Mouse (Mus musculus) intestine, postnatal 0 days (tissue): ENCODE results near the gene Slc24a3. TPM values are rescaled to one million over a fixed set of nuclear protein-coding genes. Genes with fewer than 3 reads are reported as not detected.

Experiments used
- ATAC-seq: fragments of 200-750 bp; cut with Nextera tagmentation; 2 replicates; pipeline ENCODE4 v1.8.0; 2017; ENCODE audit warnings: mild to moderate bottlenecking, moderate TSS enrichment, moderate library complexity
- H3K27ac ChIP-seq: fragments of 300-500 bp; sonication (generic); 2 replicates; pipeline ENCODE4 v1.5.1; 2014; ENCODE audit warnings: mild to moderate bottlenecking, low read depth, low read length, moderate library complexity
- H3K27me3 ChIP-seq: fragments of 300-500 bp; sonication (generic); replicated peaks from 2 replicates; pipeline ENCODE4 v1.6.1; 2014; ENCODE audit warnings: low read length, mixed read lengths; ENCODE audit not compliant: control insufficient read depth, insufficient read depth
- H3K36me3 ChIP-seq: fragments of 300-500 bp; sonication (generic); 2 replicates; pipeline ENCODE4 v1.6.1; 2014; ENCODE audit warnings: mild to moderate bottlenecking, moderate library complexity; ENCODE audit not compliant: control insufficient read depth, insufficient read depth
- H3K4me1 ChIP-seq: fragments of 300-500 bp; sonication (generic); replicated peaks from 2 replicates; pipeline ENCODE4 v1.6.1; 2014; ENCODE audit warnings: antibody characterized with exemption, low read length, mixed read lengths; ENCODE audit not compliant: control insufficient read depth, insufficient read depth
- H3K4me2 ChIP-seq: fragments of 300-500 bp; sonication (generic); replicated peaks from 2 replicates; pipeline ENCODE4 v1.6.1; 2014; ENCODE audit warnings: low read depth, mild to moderate bottlenecking, moderate library complexity
- H3K4me3 ChIP-seq: fragments of 300-500 bp; sonication (generic); 2 replicates; pipeline ENCODE4 v1.5.1; 2014; ENCODE audit warnings: low read depth, low read length
- H3K9ac ChIP-seq: fragments of 300-500 bp; sonication (generic); 2 replicates; pipeline ENCODE4 v1.6.1; 2014; ENCODE audit warnings: mild to moderate bottlenecking, low read depth, low read length
- H3K9me3 ChIP-seq: fragments of 300-500 bp; sonication (generic); 2 replicates; pipeline ENCODE4 v1.6.1; 2016; ENCODE audit warnings: mixed run types; ENCODE audit not compliant: control insufficient read depth
- CTCF ChIP-seq: sonication (generic); IDR thresholded peaks from 2 replicates; pipeline ENCODE4 v1.5.1; 2016; ENCODE audit warnings: low read depth, mild to moderate bottlenecking, control low read depth, antibody characterized with exemption, moderate library complexity
- WGBS: fragments of 180-500 bp; shearing (Covaris S2); extraction: QIAGEN DNeasy Blood & Tissue Kit; methylation state at CpG from one replicate; pipeline ENCODE4 v1.1.7; 2014; 5-methylcytosine and 5-hydroxymethylcytosine counted together
- polyA plus RNA-seq: library from polyadenylated mRNA; unstranded; fragments of >200 nt; fragmentation: Nextera tagmentation; extraction: Ambion mirVana; gene quantifications from 2 replicates; pipeline ENCODE4 v1.2.1, GENCODE M21; 2015

Gene Slc24a3
- polyA plus RNA-seq, 1 experiment from 2014 or later: 6.5 TPM

- Histone ChIP-seq H3K36me3 (no peaks in the 10 kb centered on the region), H3K27me3 (no peaks in the 10 kb centered on the region), H3K4me1 (no peaks in the 10 kb centered on the region), H3K4me3 (no peak overlapping the region), H3K4me2 (no peak overlapping the region), H3K9me3 (no peaks in the 10 kb centered on the region), H3K9ac (no peak overlapping the region), H3K27ac (no peak overlapping the region)
- no peak for ATAC-seq
- TF ChIP-seq CTCF: no peak
- WGBS: 48% methylated on average over 2 of the region's 2 CpGs
These were observed 49.0 kb downstream of the Slc24a3 start for GRCm38 (mm10) chr2:145216580-145216979.

- no peaks in the 10 kb centered on the region for H3K36me3 ChIP-seq
- no peak overlapping the region for H3K4me3 ChIP-seq
- no peak overlapping the region for H3K9ac ChIP-seq
- H3K4me2 ChIP-seq: no peak overlapping the region
- no peaks in the 10 kb centered on the region for H3K9me3 ChIP-seq
- ATAC-seq: peak; percentile 57; the same call in 1 of the 2 replicates
- no peaks in the 10 kb centered on the region for H3K4me1 ChIP-seq
- H3K27ac ChIP-seq: no peak overlapping the region
- 88% methylated on average over 2 of the region's 2 CpGs for WGBS
- TF ChIP-seq CTCF: no peak
- H3K27me3 ChIP-seq: no peaks in the 10 kb centered on the region
These were observed 49.9 kb downstream of the Slc24a3 start for GRCm38 (mm10) chr2:145217422-145217821.

DNA sequence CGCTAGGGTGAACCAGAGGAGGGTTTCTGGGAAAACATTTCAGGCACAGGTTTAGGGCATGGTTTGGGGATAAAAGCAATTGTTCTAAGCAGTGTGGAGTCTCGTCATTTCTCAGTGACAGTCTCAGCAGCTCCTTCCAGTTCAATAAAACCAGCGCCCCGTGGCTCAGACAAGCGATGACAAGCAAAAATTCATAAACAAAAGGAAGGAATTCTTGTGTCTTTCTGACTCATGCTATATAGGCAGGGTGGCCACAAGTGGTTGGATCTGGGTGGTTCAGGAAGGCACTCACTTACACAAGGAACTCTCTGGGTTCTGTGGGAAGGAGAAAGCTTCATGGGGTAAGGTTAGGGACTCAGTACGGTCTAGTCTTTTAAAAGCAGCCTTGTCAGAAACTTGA, 51.7 kb downstream of the Slc24a3 start:
- no peak for ATAC-seq
- Histone ChIP-seq H3K9ac (no peak overlapping the region), H3K36me3 (no peaks in the 10 kb centered on the region), H3K9me3 (no peaks in the 10 kb centered on the region), H3K27me3 (no peaks in the 10 kb centered on the region), H3K4me1 (no peaks in the 10 kb centered on the region), H3K4me2 (no peak overlapping the region), H3K4me3 (no peak overlapping the region), H3K27ac (no peak overlapping the region)
- 52% methylated on average over 6 of the region's 6 CpGs for WGBS
- no peak for TF ChIP-seq CTCF

- Histone ChIP-seq H3K9ac (no peak overlapping the region), H3K4me1 (no peaks in the 10 kb centered on the region), H3K27ac (no peak overlapping the region), H3K9me3 (no peaks in the 10 kb centered on the region), H3K4me3 (no peak overlapping the region), H3K36me3 (no peaks in the 10 kb centered on the region), H3K4me2 (no peak overlapping the region), H3K27me3 (no peaks in the 10 kb centered on the region)
- 84% methylated on average over 4 of the region's 4 CpGs for WGBS
- no peak for ATAC-seq
- no peak for TF ChIP-seq CTCF
These were observed 56.1 kb downstream of the Slc24a3 start for GRCm38 (mm10) chr2:145223646-145224045.

DNA sequence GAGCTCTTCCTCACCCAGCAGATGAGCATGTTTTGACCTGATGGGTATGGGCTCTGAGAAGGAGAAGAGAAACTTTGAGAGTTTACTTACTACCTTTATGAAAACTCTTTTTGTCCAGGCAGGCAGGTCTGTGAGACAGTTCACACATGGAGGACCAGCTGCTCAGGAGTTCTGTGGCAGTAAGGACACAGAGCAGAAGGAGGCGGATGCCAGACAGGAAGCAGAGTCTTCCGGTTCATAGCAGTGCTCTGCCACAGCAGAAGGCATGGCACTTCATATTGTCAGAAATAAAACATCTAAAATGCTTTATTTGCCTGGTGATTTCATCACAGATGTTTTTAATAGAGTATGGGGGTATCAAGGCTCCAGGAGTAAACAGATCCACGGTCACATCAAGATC, 58.1 kb downstream of the Slc24a3 start:
- TF ChIP-seq CTCF: no peak
- no peaks in the 10 kb centered on the region for H3K36me3 ChIP-seq
- WGBS: 63% methylated on average over 3 of the region's 3 CpGs
- no peak overlapping the region for H3K4me2 ChIP-seq
- ATAC-seq: no peak
- no peak overlapping the region for H3K4me3 ChIP-seq
- H3K27ac ChIP-seq: no peak overlapping the region
- no peak overlapping the region for H3K9ac ChIP-seq
- no peaks in the 10 kb centered on the region for H3K4me1 ChIP-seq
- H3K9me3 ChIP-seq: no peaks in the 10 kb centered on the region
- no peaks in the 10 kb centered on the region for H3K27me3 ChIP-seq

GRCm38 (mm10) chr2:145226100-145226499, 58.5 kb downstream of the Slc24a3 start:
- H3K4me3 ChIP-seq: no peak overlapping the region
- H3K27me3 ChIP-seq: no peaks in the 10 kb centered on the region
- 85% methylated on average over 1 of the region's 1 CpGs for WGBS
- no peaks in the 10 kb centered on the region for H3K36me3 ChIP-seq
- H3K9me3 ChIP-seq: no peaks in the 10 kb centered on the region
- no peak overlapping the region for H3K9ac ChIP-seq
- TF ChIP-seq CTCF: no peak
- H3K27ac ChIP-seq: no peak overlapping the region
- H3K4me2 ChIP-seq: no peak overlapping the region
- H3K4me1 ChIP-seq: no peaks in the 10 kb centered on the region
- no peak for ATAC-seq

DNA sequence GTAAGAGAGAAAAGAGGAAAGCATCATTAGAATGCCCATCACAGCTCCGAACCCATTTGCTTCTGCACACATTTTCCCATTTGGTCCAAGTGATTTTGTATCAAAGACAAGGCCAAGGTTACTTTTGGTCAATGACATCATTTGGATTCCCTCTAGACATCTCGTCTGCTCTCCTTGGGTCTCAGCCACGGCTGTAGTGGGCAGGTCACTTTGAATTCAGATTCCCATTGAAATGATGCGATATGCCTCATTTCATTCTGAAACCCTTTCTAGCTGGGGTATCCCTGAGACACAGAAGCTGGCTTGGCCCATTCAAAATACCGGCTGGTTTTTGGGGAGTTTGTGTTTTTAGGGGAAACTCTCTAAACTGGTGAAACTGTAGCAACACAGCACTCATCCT, 59.8 kb downstream of the Slc24a3 start:
- no peak overlapping the region for H3K9ac ChIP-seq
- no peak overlapping the region for H3K27ac ChIP-seq
- no peaks in the 10 kb centered on the region for H3K27me3 ChIP-seq
- no peak for ATAC-seq
- no peaks in the 10 kb centered on the region for H3K9me3 ChIP-seq
- H3K4me2 ChIP-seq: no peak overlapping the region
- H3K4me3 ChIP-seq: no peak overlapping the region
- no peaks in the 10 kb centered on the region for H3K36me3 ChIP-seq
- no peak for TF ChIP-seq CTCF
- no peaks in the 10 kb centered on the region for H3K4me1 ChIP-seq
- WGBS: 91% methylated on average over 5 of the region's 5 CpGs
